Mouse (Mus musculus): Measurements from ENCODE around the gene B230219D22Rik. TPM values are rescaled to one million over a fixed set of nuclear protein-coding genes. Genes with fewer than 3 reads are reported as not detected.
A peak's percentile ranks its signal among the peaks of the same experiment; 100 is the strongest.
"Not testable (repeated sequence)": the region's sequence is repeated elsewhere in the genome, so short reads cannot be mapped to it uniquely, and the experiment has no call there.

B230219D22Rik gene
- polyA plus RNA-seq, 1 experiment from 2014 or later: 74.6 TPM

- peaks cover 23% of the 10 kb centered on the region for H3K4me1 ChIP-seq
- H3K4me2 ChIP-seq (replicated peaks): peak overlapping the region; percentile 72
- H3K27ac ChIP-seq: no peak overlapping the region
- H3K27me3 ChIP-seq: no peaks in the 10 kb centered on the region
- 20% methylated on average over 8 of the region's 8 CpGs for WGBS
- ATAC-seq (ENCODE audit: low FRiP score): no peak
- H3K9ac ChIP-seq: peak overlapping the region; percentile 100
- H3K4me3 ChIP-seq: peak overlapping the region; percentile 99
- H3K36me3 ChIP-seq: peaks cover 7% of the 10 kb centered on the region
- no peaks in the 10 kb centered on the region for H3K9me3 ChIP-seq (replicated peaks)
These were observed 1.2 kb downstream of the B230219D22Rik start for GRCm38 (mm10) chr13:55694110-55694509.

DNA sequence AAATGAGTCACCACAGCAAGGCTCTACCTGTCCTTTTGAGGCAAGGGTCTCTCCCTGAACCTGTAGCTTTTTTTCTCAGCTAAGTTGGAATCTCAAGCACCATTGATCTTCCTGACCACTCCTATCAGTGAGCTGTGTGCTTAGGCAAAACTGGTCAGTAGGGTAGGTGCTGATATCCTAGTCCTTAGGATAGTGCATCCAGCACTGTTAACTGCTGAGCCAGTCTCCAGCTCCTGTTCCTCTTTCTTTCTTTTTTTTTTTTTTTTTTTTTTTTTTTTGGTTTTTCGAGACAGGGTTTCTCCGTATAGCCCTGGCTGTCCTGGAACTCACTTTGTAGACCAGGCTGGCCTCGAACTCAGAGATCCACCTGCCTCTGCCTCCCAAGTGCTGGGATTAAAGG is 3.1 kb downstream of the B230219D22Rik start:
- H3K27me3 ChIP-seq; ATAC-seq (ENCODE audit: low FRiP score); H3K9me3 ChIP-seq (replicated peaks); H3K4me2 ChIP-seq (replicated peaks); H3K9ac ChIP-seq; H3K27ac ChIP-seq; H3K4me3 ChIP-seq: not testable (repeated sequence)
- WGBS: 100% methylated on average over 1 of the region's 3 CpGs
- Histone ChIP-seq H3K36me3 (peaks cover 24% of the 10 kb centered on the region), H3K4me1 (peaks cover 23% of the 10 kb centered on the region)

DNA sequence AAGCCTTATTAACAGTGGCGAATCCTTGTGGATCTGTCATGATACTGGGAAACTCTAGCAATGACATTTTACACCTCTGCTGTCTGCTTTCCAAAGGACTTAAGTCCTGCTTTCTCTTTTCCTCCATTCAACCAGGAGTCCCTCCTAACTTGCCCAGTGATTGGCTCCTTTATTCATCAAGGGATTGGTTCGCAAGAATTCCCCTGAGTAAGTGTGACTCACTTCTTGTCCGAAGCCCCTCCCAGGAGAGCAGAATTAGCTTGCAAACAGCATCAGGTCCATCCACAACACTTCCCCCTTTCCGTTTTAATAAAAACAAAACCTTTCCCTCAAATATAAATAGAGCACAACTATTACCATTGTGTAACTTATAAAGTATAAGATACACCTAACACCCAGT is 11.4 kb downstream of the B230219D22Rik start:
- Histone ChIP-seq H3K36me3 (peaks cover 48% of the 10 kb centered on the region), H3K27me3 (no peaks in the 10 kb centered on the region), H3K4me3 (no peak overlapping the region), H3K9me3 (replicated peaks) (no peaks in the 10 kb centered on the region; the same call in 1 of the 2 replicates), H3K4me2 (replicated peaks) (no peak overlapping the region), H3K9ac (no peak overlapping the region), H3K4me1 (no peaks in the 10 kb centered on the region), H3K27ac (no peak overlapping the region)
- WGBS: 85% methylated on average over 4 of the region's 4 CpGs
- ATAC-seq (ENCODE audit: low FRiP score): no peak

- WGBS: 97% methylated on average over 3 of the region's 3 CpGs
- Histone ChIP-seq H3K9me3 (replicated peaks) (no peaks in the 10 kb centered on the region), H3K36me3 (peaks cover 3% of the 10 kb centered on the region; the same call in 1 of the 2 replicates), H3K4me2 (replicated peaks) (no peak overlapping the region), H3K9ac (no peak overlapping the region), H3K27me3 (no peaks in the 10 kb centered on the region), H3K27ac (no peak overlapping the region), H3K4me1 (peaks cover 15% of the 10 kb centered on the region), H3K4me3 (no peak overlapping the region)
- no peak for ATAC-seq (ENCODE audit: low FRiP score)
These were observed 19.9 kb downstream of the B230219D22Rik start for GRCm38 (mm10) chr13:55712846-55713245.

DNA sequence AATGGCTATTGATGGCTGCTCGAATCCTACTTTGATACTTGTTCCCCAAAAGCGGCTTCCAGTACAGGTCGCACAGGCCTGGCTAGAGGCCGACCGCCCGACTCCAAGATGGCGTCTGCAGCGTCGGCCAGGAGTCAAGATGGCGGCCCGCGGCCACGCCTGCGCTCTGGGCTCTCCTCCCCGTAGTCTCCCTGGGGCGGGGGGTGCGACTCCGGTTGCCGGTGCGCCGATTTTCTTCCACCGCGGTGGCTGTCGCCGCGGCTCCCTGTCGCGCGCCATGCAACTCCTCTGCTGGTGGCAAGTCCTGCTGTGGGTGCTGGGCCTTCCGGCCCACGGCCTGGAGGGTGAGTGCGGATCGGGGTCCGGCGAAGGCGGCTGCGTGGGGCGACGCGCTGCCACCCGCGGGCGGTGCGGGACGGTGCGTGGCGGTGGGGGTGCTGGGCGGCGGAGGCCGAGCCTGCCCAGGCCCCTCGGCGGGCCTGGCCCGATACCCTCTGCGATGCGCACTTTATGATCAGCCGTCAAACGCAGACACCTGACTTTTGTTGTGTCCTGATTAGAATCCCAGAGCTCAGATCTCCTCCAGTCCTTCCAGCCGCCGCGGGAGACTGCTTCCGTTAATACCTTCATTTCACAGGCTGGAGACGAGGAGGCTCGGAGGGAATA is 21.7 kb downstream of the B230219D22Rik start, which contains the start of gene Txndc15:
TSS of gene Txndc15 (plus strand) at position 150 of the 666 bp plus-strand sequence.
- ATAC-seq (ENCODE audit: low FRiP score): peak; percentile 96
- under 1% methylated on average over 63 of the region's 63 CpGs for WGBS
- Histone ChIP-seq H3K4me1 (peaks cover 15% of the 10 kb centered on the region), H3K4me3 (peak within 1 kb of the TSS; percentile 95), H3K4me2 (replicated peaks) (peak within 1 kb of the TSS; percentile 64), H3K27me3 (no peaks in the 10 kb centered on the region), H3K9me3 (replicated peaks) (no peaks in the 10 kb centered on the region), H3K36me3 (peaks cover 21% of the 10 kb centered on the region), H3K27ac (peak within 1 kb of the TSS; percentile 94), H3K9ac (peak within 1 kb of the TSS; percentile 95)

- peak overlapping the region; percentile 95 for H3K4me3 ChIP-seq
- no peaks in the 10 kb centered on the region for H3K9me3 ChIP-seq (replicated peaks)
- peak overlapping the region; percentile 94 for H3K27ac ChIP-seq
- 13% methylated on average over 5 of the region's 5 CpGs for WGBS
- H3K4me1 ChIP-seq: peaks cover 15% of the 10 kb centered on the region
- peak overlapping the region; percentile 95 for H3K9ac ChIP-seq
- H3K27me3 ChIP-seq: no peaks in the 10 kb centered on the region
- peak overlapping the region; percentile 64 for H3K4me2 ChIP-seq (replicated peaks)
- peaks cover 26% of the 10 kb centered on the region for H3K36me3 ChIP-seq
- ATAC-seq (ENCODE audit: low FRiP score): 0 out of 2 replicates have a peak, but pooled peaks have one; percentile 18
These were observed 22.2 kb downstream of the B230219D22Rik start for GRCm38 (mm10) chr13:55715167-55715512.

- H3K4me2 ChIP-seq (replicated peaks): peak overlapping the region; percentile 64
- no peaks in the 10 kb centered on the region for H3K27me3 ChIP-seq
- H3K4me1 ChIP-seq: peaks cover 15% of the 10 kb centered on the region
- WGBS: 89% methylated on average over 7 of the region's 7 CpGs
- H3K36me3 ChIP-seq: peaks cover 32% of the 10 kb centered on the region
- no peaks in the 10 kb centered on the region for H3K9me3 ChIP-seq (replicated peaks)
- H3K9ac ChIP-seq: no peak overlapping the region
- H3K4me3 ChIP-seq: no peak overlapping the region
- no peak for ATAC-seq (ENCODE audit: low FRiP score)
- H3K27ac ChIP-seq: no peak overlapping the region
These were observed 23.1 kb downstream of the B230219D22Rik start for GRCm38 (mm10) chr13:55715908-55716510.

DNA sequence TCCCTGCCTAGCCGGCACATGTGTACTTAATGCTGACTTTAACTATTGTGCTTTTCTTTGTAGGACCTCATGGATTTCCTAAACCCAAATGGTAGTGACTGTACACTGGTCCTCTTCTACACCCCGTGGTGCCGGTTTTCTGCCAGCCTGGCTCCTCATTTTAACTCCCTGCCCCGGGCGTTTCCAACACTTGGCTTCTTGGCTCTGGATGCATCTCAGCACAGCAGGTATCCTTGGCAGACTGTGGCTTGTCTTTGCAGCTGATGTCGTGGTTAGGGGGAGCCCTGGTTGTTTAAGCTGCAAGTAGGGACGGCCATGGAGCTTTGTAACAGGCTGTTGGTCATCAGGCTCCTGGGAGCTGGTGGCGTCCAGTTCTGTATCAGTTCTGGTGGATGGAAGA is 28.6 kb downstream of the B230219D22Rik start:
- no peak for ATAC-seq (ENCODE audit: low FRiP score)
- Histone ChIP-seq H3K9ac (no peak overlapping the region), H3K4me3 (no peak overlapping the region), H3K4me1 (peaks cover 7% of the 10 kb centered on the region), H3K27me3 (no peaks in the 10 kb centered on the region), H3K4me2 (replicated peaks) (no peak overlapping the region), H3K36me3 (peaks cover 57% of the 10 kb centered on the region), H3K9me3 (replicated peaks) (no peaks in the 10 kb centered on the region), H3K27ac (no peak overlapping the region)
- WGBS: 72% methylated on average over 8 of the region's 8 CpGs

DNA sequence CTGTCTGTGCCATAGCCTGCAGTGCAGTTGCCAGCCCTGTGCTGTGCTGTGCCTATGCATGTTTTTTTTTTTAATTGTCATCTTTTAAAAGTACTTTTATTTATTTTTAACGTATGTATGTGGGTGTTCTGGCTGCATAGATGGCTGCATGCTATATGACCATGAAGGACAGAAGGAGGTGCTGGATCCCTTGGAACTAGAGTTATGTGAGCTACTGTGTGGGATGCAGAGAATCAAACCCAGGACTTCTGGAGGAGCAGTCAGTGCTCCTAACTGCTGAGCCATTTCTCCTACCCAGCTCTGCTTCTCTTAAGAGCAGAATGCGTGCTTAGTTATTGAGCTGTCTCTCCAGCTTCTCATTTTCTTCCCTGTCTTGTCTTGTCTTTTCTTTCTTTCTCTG is 29.1 kb downstream of the B230219D22Rik start:
- H3K4me3 ChIP-seq: no peak overlapping the region
- no peak overlapping the region for H3K27ac ChIP-seq
- no peaks in the 10 kb centered on the region for H3K27me3 ChIP-seq
- no peak overlapping the region for H3K4me2 ChIP-seq (replicated peaks)
- 92% methylated on average over 2 of the region's 2 CpGs for WGBS
- no peak for ATAC-seq (ENCODE audit: low FRiP score)
- no peaks in the 10 kb centered on the region for H3K9me3 ChIP-seq (replicated peaks)
- peaks cover 57% of the 10 kb centered on the region for H3K36me3 ChIP-seq
- peaks cover 2% of the 10 kb centered on the region for H3K4me1 ChIP-seq
- no peak overlapping the region for H3K9ac ChIP-seq

- ATAC-seq (ENCODE audit: low FRiP score): no peak
- Histone ChIP-seq H3K36me3 (peaks cover 19% of the 10 kb centered on the region), H3K27ac (peak overlapping the region; percentile 96), H3K4me1 (no peaks in the 10 kb centered on the region), H3K9ac (peak overlapping the region; percentile 75), H3K4me2 (replicated peaks) (peak overlapping the region; percentile 63), H3K4me3 (peak overlapping the region; percentile 59), H3K27me3 (no peaks in the 10 kb centered on the region), H3K9me3 (replicated peaks) (no peaks in the 10 kb centered on the region)
- WGBS: 6% methylated on average over 4 of the region's 4 CpGs
These were observed 33.7 kb downstream of the B230219D22Rik start for GRCm38 (mm10) chr13:55726598-55727119.

DNA sequence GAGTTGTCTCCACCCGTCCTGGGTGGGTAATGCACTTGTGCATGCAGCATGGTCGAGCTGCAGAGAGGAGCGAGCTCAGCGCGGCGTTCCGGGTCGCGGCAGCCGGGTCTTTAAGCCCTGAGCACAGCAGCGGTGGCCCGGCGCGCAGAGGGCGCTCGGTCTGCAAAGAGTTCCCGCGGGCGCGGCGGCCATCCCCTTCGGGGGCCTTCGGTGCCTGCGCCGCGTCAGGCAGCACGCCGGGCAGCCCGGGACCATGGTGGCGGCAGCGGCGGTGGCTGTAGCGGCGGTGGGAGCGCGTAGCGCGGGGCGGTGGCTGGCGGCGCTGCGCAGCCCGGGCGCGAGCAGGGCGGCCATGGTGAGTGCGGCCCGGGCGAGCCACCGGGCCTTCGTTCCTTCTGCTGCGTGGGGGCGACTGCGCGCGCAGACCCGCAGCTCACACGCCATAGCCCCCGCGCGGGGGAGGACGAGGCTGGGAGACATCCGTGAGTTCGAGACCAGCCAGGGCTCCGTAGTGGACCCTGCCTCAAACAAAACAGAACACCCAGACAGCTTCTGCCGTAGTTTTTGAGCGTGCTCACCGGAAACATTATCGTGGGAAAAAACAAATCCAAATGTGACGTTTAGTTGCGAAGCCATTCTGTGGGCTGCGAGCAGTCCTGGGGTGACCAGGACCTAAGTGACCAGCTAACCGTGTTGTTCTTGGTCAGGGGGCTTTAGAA is 34.4 kb downstream of the B230219D22Rik start, which contains the start of gene Pcbd2:
TSS of gene Pcbd2 (plus strand) at position 249 of the 719 bp plus-strand sequence.
- under 1% methylated on average over 54 of the region's 73 CpGs for WGBS
- peak within 1 kb of the TSS; percentile 59 for H3K4me3 ChIP-seq
- H3K4me1 ChIP-seq: no peaks in the 10 kb centered on the region
- H3K9me3 ChIP-seq (replicated peaks): no peaks in the 10 kb centered on the region
- ATAC-seq (ENCODE audit: low FRiP score): peak; percentile 87
- peak within 1 kb of the TSS; percentile 75 for H3K9ac ChIP-seq
- H3K4me2 ChIP-seq (replicated peaks): peak within 1 kb of the TSS; percentile 63
- peak within 1 kb of the TSS; percentile 96 for H3K27ac ChIP-seq
- no peaks in the 10 kb centered on the region for H3K27me3 ChIP-seq
- peaks cover 14% of the 10 kb centered on the region for H3K36me3 ChIP-seq

DNA sequence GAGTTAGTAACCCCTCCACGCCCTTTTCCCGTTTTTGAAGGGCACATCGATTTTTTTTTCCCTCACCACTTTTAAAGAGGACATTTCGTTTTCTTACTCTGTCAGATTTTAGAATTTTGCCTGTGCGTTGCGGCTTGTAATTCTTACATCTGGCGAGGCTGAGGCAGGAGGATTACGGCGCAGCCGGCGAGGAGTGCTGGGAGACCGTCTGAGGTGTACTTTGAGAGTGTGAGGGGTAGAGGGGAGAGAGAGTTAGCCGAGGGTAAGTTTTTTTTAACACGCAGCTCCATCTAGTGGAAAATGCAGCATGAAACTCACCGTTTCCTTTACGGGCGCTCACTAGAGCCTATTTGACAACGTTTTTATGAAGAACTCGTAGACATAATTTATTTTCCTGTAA is 34.9 kb downstream of the B230219D22Rik start:
- peak overlapping the region; percentile 63 for H3K4me2 ChIP-seq (replicated peaks)
- H3K36me3 ChIP-seq: peaks cover 14% of the 10 kb centered on the region
- H3K9me3 ChIP-seq (replicated peaks): no peaks in the 10 kb centered on the region
- 5% methylated on average over 19 of the region's 19 CpGs for WGBS
- peak overlapping the region; percentile 96 for H3K27ac ChIP-seq
- no peaks in the 10 kb centered on the region for H3K4me1 ChIP-seq
- H3K27me3 ChIP-seq: no peaks in the 10 kb centered on the region
- peak overlapping the region; percentile 75; the same call in 1 of the 2 replicates for H3K9ac ChIP-seq
- peak overlapping the region; percentile 59 for H3K4me3 ChIP-seq
- ATAC-seq (ENCODE audit: low FRiP score): peak; percentile 78
